In genomic region chr9:30834565-30834905, GRCm38 (mm10) we compare ENCODE assay signal across 18 mouse cellular contexts.
A peak's percentile ranks its signal among the peaks of the same experiment; 100 is the strongest.
DNase-seq lines count a peak whose midpoint lies in the region; ATAC-seq lines count a peak whose summit lies in the region.
"Had no signal": no experiment of that assay in that cellular context is flagged by ENCODE, and none has a peak within 500 bp of the region (broad histone marks: within the 10 kb centered on the region; RNA-seq: fewer than 3 reads in every experiment).

No protein-coding gene starts in this region.

- intact Hi-C loops in left cerebral cortex, postnatal 36 days (cut with DNase I), result no loop called here

- H3K27ac ChIP-seq in kidney, embryonic 16.5 days (ENCODE audit: low read length), result 0 out of 2 replicates have a peak overlapping the region, but pooled peaks have one; percentile 7
- H3K27ac ChIP-seq in embryonic facial prominence, embryonic 12.5 days, result peak overlapping the region; percentile 94
- H3K27ac ChIP-seq in limb, embryonic 13.5 days, result peak overlapping the region; percentile 88
- H3K27ac ChIP-seq: gastrocnemius, adult 2 months; kidney, postnatal 0 days; liver, embryonic 15.5 days; midbrain, embryonic 15.5 days had no signal

- 45% methylated on average over 10 of the region's 10 CpGs for WGBS in kidney, embryonic 16.5 days
- 19% methylated on average over 10 of the region's 10 CpGs for WGBS in embryonic facial prominence, embryonic 12.5 days
- 24% methylated on average over 10 of the region's 10 CpGs for WGBS in limb, embryonic 13.5 days

- H3K27me3 ChIP-seq in kidney, embryonic 16.5 days (ENCODE audit: insufficient read depth, low read length), result no peaks in the 10 kb centered on the region
- no peaks in the 10 kb centered on the region for H3K27me3 ChIP-seq in embryonic facial prominence, embryonic 12.5 days
- no peaks in the 10 kb centered on the region; the same call in 1 of the 2 replicates for H3K27me3 ChIP-seq in limb, embryonic 13.5 days
- H3K27me3 ChIP-seq: liver, embryonic 15.5 days; midbrain, embryonic 15.5 days had no signal

- no peaks in the 10 kb centered on the region for H3K9me3 ChIP-seq in kidney, embryonic 16.5 days (ENCODE audit: low read length)
- H3K9me3 ChIP-seq in embryonic facial prominence, embryonic 12.5 days, result no peaks in the 10 kb centered on the region
- no peaks in the 10 kb centered on the region for H3K9me3 ChIP-seq in limb, embryonic 13.5 days
- H3K9me3 ChIP-seq: liver, embryonic 15.5 days; midbrain, embryonic 15.5 days had no signal

- DNase-seq in kidney, adult 9 months, result no peak
- DNase-seq in embryo, embryonic 10.5 days (ENCODE audit: low spot score), result peak; percentile 69
- DNase-seq in left cerebral cortex, postnatal 36 days (ENCODE audit: low spot score in 2 of 2), result no peak
- DNase-seq in layer of hippocampus, adult 11-12 months (ENCODE audit: low spot score), result no peak
- DNase-seq in adrenal gland, postnatal 10 days, result no peak
- DNase-seq: adrenal gland, adult 8-10 months; cerebellum, adult 2 months; gastrocnemius, adult 2 months; heart, postnatal 10 days; right cerebral cortex, postnatal 4 days had no signal

- peaks cover 7% of the 10 kb centered on the region; the same call in 1 of the 2 replicates for H3K4me1 ChIP-seq in kidney, embryonic 16.5 days (ENCODE audit: insufficient read depth, low read length)
- peaks cover 17% of the 10 kb centered on the region for H3K4me1 ChIP-seq in embryonic facial prominence, embryonic 12.5 days
- peaks cover 19% of the 10 kb centered on the region for H3K4me1 ChIP-seq in limb, embryonic 13.5 days
- H3K4me1 ChIP-seq: liver, embryonic 15.5 days; midbrain, embryonic 15.5 days had no signal

- no peak overlapping the region for H3K9ac ChIP-seq in kidney, embryonic 16.5 days (replicated peaks; ENCODE audit: low read length)
- no peak overlapping the region for H3K9ac ChIP-seq in embryonic facial prominence, embryonic 12.5 days
- no peak overlapping the region for H3K9ac ChIP-seq in limb, embryonic 13.5 days
- H3K9ac ChIP-seq: liver, embryonic 15.5 days; midbrain, embryonic 15.5 days had no signal

- no peaks in the 10 kb centered on the region for H3K36me3 ChIP-seq in kidney, embryonic 16.5 days (ENCODE audit: insufficient read depth, low read length)
- H3K36me3 ChIP-seq in embryonic facial prominence, embryonic 12.5 days, result no peaks in the 10 kb centered on the region
- H3K36me3 ChIP-seq in limb, embryonic 13.5 days, result no peaks in the 10 kb centered on the region
- H3K36me3 ChIP-seq: liver, embryonic 15.5 days; midbrain, embryonic 15.5 days had no signal

- no peak for ATAC-seq in kidney, embryonic 16.5 days (ENCODE audit: low FRiP score, low TSS enrichment)
- no peak for ATAC-seq in embryonic facial prominence, embryonic 12.5 days (ENCODE audit: insufficient number of reproducible peaks, insufficient read depth, low FRiP score, low TSS enrichment)
- ATAC-seq in limb, embryonic 13.5 days (ENCODE audit: low FRiP score, low read depth), result peak; percentile 66; the same call in 1 of the 2 replicates
- ATAC-seq: forebrain, embryonic 16.5 days; inflammation-experienced regulatory T-cells, adult 6 months; midbrain, embryonic 15.5 days had no signal

- no peak overlapping the region for H3K4me3 ChIP-seq in kidney, embryonic 16.5 days (ENCODE audit: low read length)
- no peak overlapping the region for H3K4me3 ChIP-seq in embryonic facial prominence, embryonic 12.5 days
- no peak overlapping the region for H3K4me3 ChIP-seq in limb, embryonic 13.5 days
- H3K4me3 ChIP-seq: gastrocnemius, adult 2 months; liver, embryonic 15.5 days; midbrain, embryonic 15.5 days had no signal

- H3K4me2 ChIP-seq in kidney, embryonic 16.5 days (replicated peaks; ENCODE audit: low read depth, low read length), result no peak overlapping the region
- H3K4me2 ChIP-seq in embryonic facial prominence, embryonic 12.5 days (replicated peaks), result no peak overlapping the region; the same call in 1 of the 2 replicates
- 0 out of 2 replicates have a peak overlapping the region, but pooled peaks have one; percentile 25 for H3K4me2 ChIP-seq in limb, embryonic 13.5 days (replicated peaks)
- H3K4me2 ChIP-seq: liver, embryonic 15.5 days; midbrain, embryonic 15.5 days had no signal

Comparison
In these comparisons a context has a peak if more than half of its experiments do, and no peak if none do; other contexts are left out.
1. H3K27ac ChIP-seq: peak in every context shown above with its lines; median percentile 94 in embryonic facial prominence, embryonic 12.5 days; 88 in limb, embryonic 13.5 days; 7 in kidney, embryonic 16.5 days.